Mouse (Mus musculus) frontal cortex, postnatal 25 days (tissue): ENCODE measurements around the gene Apln.
A peak's percentile ranks its signal among the peaks of the same experiment; 100 is the strongest.

Experiments
- DNase-seq, 2 experiments: peaks; one replicate each; pipeline ENCODE4 v3.0.0; 2022; ENCODE audit warnings: low spot score in 2 of 2

Apln gene

DNA sequence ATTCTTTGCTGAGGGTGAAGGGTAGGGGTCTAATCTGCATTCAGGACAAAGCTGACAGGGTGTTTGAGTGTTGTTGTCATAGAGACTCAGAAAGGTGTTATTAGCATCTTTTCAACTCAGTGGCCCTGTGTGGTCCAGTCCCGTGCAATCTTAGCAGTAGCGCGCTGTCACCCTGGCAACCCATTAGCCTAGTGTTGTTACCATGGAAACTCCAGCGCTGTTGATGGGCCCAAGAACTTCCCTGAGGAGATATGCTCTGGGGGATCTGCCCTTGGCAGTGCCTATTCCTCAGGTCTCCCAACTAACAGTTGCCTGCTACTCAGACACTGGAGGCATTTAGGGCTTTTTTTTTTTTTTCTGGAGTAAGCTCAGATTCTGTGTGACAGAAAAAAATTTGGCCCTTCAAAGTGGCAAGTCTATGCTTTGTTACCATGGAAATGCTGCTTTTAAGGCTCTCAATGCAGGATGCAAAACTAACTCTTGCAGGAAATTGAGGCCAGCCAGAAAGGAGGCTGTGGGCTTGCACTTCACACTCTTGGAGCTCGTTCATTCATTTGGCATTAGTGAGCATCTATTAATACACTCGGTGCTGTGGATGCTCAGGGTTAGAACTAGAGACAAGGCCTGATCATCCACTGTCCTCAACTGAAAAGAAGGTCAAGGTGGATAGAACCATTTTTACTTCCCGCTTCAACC, 17.6 kb downstream of the Apln start:
- DNase-seq = peak; percentile 19 to 25

GRCm38 (mm10) chrX:48011656-48012055, 23.0 kb downstream of the Apln start:
- DNase-seq = no peak

GRCm38 (mm10) chrX:48006062-48006461, 28.6 kb downstream of the Apln start:
- DNase-seq = no peak

DNA sequence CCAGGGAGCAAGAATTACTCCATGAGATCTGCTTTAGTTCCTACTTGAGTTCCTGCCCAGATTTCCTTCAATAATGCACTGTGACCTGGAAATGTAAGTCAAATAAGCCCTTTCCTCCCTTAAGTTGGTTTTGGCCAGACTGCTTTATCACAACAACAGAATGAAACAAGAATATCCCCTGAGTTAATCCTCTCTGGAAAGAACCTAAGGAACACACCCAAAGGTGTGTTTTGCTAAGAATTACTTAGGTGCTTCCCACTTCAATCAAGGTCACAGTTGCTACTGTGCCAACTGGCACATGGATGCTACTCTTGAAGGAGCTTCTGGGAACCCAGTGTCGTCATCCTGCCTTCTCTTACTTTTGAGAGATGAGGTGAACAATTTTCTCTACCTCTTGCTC, 29.9 kb downstream of the Apln start:
- DNase-seq = no peak

GRCm38 (mm10) chrX:48001151-48001550, 33.5 kb downstream of the Apln start:
- DNase-seq = no peak

DNA sequence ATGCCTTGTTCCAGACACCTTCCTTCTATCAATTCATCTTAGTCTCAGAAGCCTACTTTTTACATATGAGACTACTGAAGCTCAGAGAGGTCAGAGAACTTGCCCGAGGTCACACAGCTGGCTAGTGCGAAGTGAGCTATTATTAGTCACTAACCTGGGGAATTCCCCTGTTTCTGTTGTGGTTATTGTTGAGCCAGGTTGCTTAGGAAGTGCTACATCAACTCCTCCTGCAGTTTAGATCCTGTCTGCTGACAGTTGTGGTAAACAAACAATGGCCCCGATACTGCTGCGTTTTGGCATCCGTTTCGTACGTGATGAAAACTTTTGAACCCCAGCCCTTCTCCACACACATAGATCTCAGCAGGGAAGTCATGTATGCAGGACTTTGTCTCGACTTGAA, 36.2 kb downstream of the Apln start:
- DNase-seq = no peak

DNA sequence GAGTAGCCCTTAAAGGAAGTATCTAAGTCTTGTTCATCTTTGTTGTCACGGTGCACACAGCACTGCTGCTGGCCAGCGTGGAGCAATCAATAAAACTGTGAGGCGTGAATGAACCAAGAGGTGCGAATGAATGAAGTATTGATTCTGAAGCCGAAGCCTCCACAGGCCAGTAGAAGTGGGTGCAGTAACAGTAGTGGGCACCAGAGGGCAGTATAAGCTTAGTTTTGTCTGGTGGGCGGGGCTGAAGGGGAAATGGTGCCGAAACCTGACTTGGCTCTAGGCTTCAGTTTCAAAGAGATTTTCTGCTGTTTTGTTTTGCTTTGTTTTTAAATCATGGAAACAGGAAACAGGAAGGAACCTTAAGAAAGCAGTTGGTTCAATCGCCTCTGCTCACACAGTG, 42.0 kb downstream of the Apln start:
- peak; percentile 42 to 67 for DNase-seq

DNA sequence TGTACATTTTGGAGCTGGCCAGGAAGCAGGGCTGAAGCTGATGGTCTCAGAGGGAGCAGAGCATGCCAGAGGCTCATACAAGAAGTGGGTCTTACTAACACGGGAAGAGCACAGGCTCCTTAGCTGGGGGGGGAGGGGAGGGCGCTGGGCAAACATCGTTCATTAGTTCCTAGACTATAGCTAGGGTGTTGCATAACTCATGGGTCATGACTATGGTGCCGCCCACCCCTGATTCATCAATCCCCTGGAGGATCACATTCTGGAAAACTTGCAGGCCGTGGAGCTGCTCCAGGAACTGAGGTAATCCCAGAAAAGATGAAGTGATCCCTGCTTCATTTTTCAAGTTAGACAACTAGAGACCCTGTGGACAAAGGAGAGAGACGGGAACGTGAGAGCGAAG, 46.6 kb downstream of the Apln start:
- no peak for DNase-seq

DNA sequence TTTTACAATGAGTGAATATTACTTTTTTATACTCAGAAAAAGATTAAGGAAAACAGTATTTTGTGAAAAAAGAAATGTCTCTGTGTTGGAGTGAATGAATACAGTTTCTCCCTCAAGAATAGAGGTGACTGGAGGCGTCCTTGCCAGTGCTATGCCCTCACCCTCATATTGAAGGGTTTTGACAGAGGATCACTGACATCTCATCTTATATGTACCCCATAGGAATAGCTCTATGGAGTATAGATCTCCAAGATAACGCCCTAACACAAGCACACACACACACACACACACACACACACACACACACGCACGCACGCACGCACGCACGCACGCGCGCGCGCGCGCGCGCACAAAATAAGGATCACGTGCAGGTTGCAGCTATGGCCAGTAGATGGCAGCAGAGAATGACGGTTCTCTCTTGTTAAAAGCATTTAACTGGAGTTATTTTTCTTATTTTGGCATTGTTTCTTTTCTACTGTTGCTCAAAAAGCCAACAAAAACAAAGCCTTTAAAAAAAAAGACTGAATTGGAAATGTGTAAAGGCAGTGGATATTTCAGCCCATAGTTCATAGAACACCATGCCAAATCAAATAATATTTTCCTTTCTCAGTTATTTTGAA, 49.5 kb downstream of the Apln start:
- DNase-seq = peak; percentile 8 to 53

- no peak for DNase-seq
Observed at GRCm38 (mm10) chrX:47977078-47977477, 57.6 kb downstream of the Apln start.

DNA sequence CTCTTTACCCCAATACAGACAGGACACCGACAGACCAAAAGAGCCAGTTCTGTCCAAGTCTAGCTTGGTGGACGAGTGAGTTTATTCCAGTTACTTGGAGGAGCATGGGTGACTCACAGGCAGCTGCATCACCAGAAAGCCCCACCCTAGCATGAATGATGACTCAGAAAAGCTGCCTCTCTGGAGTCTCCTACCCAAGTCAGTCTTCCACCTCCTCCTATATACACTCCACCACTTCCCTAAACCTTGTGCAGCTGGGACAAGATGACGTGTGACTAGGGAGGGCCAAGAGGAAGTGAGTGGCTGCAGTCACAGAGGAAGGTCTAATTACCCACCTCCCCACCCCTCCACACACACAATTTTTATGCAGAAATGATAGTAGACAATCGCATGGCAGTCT, 58.1 kb downstream of the Apln start:
- no peak for DNase-seq
